Mouse (Mus musculus) left cerebral cortex, adult 2 months (tissue): ENCODE results near the gene Ccser1. TPM values are rescaled to one million over a fixed set of nuclear protein-coding genes. Genes with fewer than 3 reads are reported as not detected.
A peak's percentile ranks its signal among the peaks of the same experiment; 100 is the strongest.

Source experiments
- DNase-seq, 2 experiments: peaks; one replicate each; pipeline ENCODE4 v3.0.0; 2021 to 2022; ENCODE audit warnings: low spot score in 2 of 2, mixed read lengths in 1 of 2; ENCODE audit errors: extremely low spot score in 1 of 2
- H3K27ac ChIP-seq: fragments of 200-600 bp; 2 replicates; pipeline ENCODE4 v1.8.1; 2022
- H3K4me3 ChIP-seq: fragments of 200-600 bp; 2 replicates; pipeline ENCODE4 v1.8.1; 2022
- CTCF ChIP-seq: fragments of 200-600 bp; IDR thresholded peaks from 2 replicates; pipeline ENCODE4 v1.8.1; 2022; ENCODE audit warnings: antibody characterized with exemption, mild to moderate bottlenecking, moderate library complexity
- intact Hi-C: fragments of 180-260 bp; cut with DNase I; formaldehyde crosslinking; loops from one replicate; pipeline ENCODE4 v1.15.1; 2025
- total RNA-seq, 2 experiments: library from RNA; stranded (reverse); gene quantifications; 2 replicates each; pipeline ENCODE4 v1.2.3; 2021

Ccser1 gene
- total RNA-seq, 2 experiments from 2014 or later, result 34.2 to 36.0 TPM

DNA sequence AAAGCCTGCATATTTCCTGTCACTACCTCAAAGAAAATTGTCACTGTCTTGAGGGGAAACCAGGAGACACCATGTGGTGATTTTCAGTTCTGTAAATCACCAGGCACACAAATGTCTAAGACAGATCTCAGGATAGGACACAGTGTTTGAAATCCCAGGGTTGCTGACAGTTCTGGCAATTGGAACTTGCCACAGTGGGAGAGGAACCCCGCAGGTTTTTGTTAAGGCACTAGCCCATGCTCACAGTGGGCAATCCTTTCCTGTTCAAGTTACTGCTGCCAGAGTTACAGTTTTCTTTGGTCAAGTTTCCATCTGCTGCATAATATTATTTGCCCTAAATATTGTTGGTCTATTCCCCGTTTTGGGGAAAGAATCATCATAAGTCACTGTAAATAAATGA, 1024.9 kb downstream of the Ccser1 start:
- intact Hi-C loops, result no loop called here
- Histone ChIP-seq H3K4me3 (no peak overlapping the region), H3K27ac (no peak overlapping the region)
- TF ChIP-seq CTCF, result no peak
- no peak for DNase-seq

- Histone ChIP-seq H3K4me3 (no peak overlapping the region), H3K27ac (no peak overlapping the region)
- no peak for TF ChIP-seq CTCF
- intact Hi-C loops, result no loop called here
- DNase-seq, result no peak
Measured at GRCm38 (mm10) chr6:62221856-62222255, 1041.7 kb downstream of the Ccser1 start.

- intact Hi-C loops, result no loop called here
- DNase-seq, result no peak
- no peak for TF ChIP-seq CTCF
- Histone ChIP-seq H3K4me3 (no peak overlapping the region), H3K27ac (no peak overlapping the region)
Measured at GRCm38 (mm10) chr6:62263899-62264298, 1083.8 kb downstream of the Ccser1 start.

GRCm38 (mm10) chr6:62264525-62264924, 1084.4 kb downstream of the Ccser1 start:
- no peak overlapping the region for H3K27ac ChIP-seq
- intact Hi-C loops, result no loop called here
- no peak for TF ChIP-seq CTCF

DNA sequence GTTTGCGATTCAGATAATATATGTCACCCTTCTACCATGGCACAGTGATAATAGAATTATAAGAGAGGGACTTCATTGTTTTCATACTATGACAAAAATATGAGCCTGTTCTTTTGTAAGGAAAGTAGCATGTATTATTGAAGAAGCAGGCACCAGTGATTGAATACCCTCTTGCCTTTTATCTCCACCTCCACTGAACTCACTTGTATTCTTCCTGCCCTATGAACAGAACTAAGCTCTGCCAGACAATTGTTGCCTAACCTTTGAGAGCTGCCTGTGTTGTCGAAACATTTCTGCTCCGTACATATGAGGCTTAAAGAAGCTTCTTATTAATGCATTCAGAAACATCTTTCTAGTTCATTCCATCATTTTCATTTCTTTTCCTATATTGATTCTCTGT, 1101.1 kb downstream of the Ccser1 start:
- intact Hi-C loops, result no loop called here
- no peak for TF ChIP-seq CTCF
- no peak for DNase-seq
- H3K27ac ChIP-seq, result no peak overlapping the region
- H3K4me3 ChIP-seq, result no peak overlapping the region

More at GRCm38 (mm10) chr6:62264525-62264924, 1084.4 kb downstream of the Ccser1 start:
- DNase-seq, result no peak
- H3K4me3 ChIP-seq, result no peak overlapping the region

- Histone ChIP-seq H3K27ac (peak overlapping the region; percentile 73), H3K4me3 (no peak overlapping the region)
- intact Hi-C loops, result loop anchor here (10.0 kb wide), 1 partner anchor 107 kb away; no protein-coding TSS in a partner anchor
- DNase-seq, result no peak
- TF ChIP-seq CTCF, result no peak
Measured at GRCm38 (mm10) chr6:62301576-62302312, 1121.6 kb downstream of the Ccser1 start.

- no peak for TF ChIP-seq CTCF
- intact Hi-C loops, result no loop called here
- no peak for DNase-seq
- Histone ChIP-seq H3K27ac (no peak overlapping the region), H3K4me3 (no peak overlapping the region)
Measured at GRCm38 (mm10) chr6:62318627-62319026, 1138.5 kb downstream of the Ccser1 start.

GRCm38 (mm10) chr6:62340319-62340718, 1160.2 kb downstream of the Ccser1 start:
- intact Hi-C loops, result no loop called here
- Histone ChIP-seq H3K27ac (no peak overlapping the region), H3K4me3 (no peak overlapping the region)
- no peak for TF ChIP-seq CTCF
- DNase-seq, result no peak

- H3K4me3 ChIP-seq, result no peak overlapping the region
- no peak for DNase-seq
- TF ChIP-seq CTCF, result no peak
- intact Hi-C loops, result no loop called here
- no peak overlapping the region for H3K27ac ChIP-seq
Measured at GRCm38 (mm10) chr6:62367802-62368201, 1187.7 kb downstream of the Ccser1 start.
